Mouse (Mus musculus): ENCODE measurements around the gene Nek6.

DNA sequence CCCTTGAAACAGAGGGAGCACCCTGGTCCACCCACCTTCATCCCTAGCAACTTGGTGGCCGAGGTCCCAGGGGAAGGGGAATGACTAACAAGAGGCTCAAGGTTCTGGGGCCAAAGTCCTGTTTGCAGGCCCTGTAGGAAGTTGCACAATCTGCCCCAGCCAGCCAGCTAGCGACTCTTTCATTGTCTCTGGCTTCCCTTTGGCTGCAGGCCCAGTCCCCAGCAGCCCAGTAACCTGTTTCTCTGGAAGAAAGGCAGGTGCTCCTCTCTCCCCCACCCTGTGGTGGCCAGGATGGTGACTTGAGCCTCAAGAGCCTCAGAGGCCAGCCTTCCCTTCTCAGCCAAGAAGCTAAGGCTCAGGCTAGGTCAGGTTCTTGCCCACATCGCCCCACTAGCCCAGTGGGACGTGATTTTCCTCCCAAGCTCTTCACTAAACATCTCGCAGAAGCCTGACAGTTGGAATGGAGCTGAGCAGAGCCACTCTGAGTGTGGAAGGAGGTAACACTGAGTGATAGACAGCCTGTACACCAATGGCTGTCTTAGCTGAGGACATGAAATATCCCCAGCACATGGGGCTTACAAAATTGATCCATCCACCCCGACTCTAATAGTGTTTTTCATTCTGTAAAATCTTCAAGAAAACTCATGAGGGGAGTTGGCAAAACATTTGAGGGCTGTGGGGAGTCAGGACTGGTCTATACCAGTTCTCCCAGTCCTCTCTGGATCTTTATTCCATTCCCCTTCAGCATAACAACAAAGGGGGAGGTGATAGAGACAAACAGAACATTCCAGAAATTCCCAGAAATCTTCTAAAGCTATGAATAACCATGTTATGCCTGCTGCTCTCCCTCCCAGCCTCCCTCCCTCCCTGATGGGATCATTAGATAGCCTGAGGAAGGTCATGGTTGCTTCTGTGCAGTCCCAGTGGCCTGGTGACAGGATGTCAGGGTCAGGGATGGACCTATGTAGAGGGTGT lies 25.2 kb upstream of the Nek6 start:
- TF ChIP-seq TAL1 (IDR thresholded peaks at IDR 0.05; ENCODE audit: low read length) (no peak), MAX (IDR thresholded peaks at IDR 0.05; ENCODE audit: low read length) (no peak), CTCF (IDR thresholded peaks at IDR 0.05 in 2 of 3, conservative IDR thresholded peaks at IDR 0.05 in 1 of 3; ENCODE audit: control insufficient read depth in 1 of 3, insufficient read depth in 1 of 3, low read depth in 2 of 3, low read length in 3 of 3, poor library complexity in 1 of 3, severe bottlenecking in 1 of 3) (no peak), CHD2 (IDR thresholded peaks at IDR 0.05; ENCODE audit: low read length) (no peak), MYB (IDR thresholded peaks at IDR 0.05; ENCODE audit: low read depth, low read length) (no peak), EP300 (IDR thresholded peaks at IDR 0.05; ENCODE audit: low read depth in 1 of 2, low read length in 2 of 2) (no peak), HCFC1 (IDR thresholded peaks at IDR 0.05; ENCODE audit: low read depth, low read length) (no peak)

Data from MEL (cell line).